Mouse (Mus musculus): ENCODE data around the gene Prdm2.

The Prdm2 gene

DNA sequence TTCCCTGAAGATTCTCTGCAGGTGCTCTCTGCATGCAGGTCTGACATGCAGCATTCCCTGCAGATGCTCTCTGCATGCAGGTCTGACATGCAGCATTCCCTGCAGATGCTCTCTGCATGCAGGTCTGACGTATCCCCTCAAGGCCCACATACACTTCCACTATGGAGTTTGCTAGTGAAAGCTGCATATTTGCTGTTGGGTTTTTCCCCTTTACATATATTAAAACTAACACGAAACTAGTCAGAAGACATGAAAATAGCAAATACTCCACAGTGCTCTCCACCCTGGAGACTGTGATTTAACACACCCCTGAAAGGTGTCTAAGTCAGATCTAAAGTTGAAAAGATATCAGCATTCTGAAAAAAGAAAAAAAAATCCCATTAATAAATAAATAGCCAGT lies 2.8 kb downstream of the Prdm2 start:
- DNase-seq: no peak

DNA sequence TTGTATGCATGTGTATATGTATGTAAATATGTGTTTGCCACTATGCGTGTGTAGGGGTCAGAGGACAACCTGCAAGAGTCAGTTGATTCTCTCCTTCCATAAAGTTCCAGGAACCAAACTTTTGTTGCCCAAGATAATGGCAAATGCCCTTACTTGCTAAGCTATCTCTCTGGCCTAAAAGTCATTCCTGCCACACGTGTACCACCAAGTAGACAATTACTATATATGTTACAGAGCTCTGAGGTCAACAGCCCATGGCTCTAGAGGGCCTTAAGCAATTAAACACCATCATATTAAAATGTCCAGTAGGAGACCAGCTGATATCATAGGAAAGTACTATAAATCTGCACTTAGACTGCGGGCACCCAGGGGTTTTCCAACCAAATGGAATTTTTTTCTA lies 10.1 kb downstream of the Prdm2 start:
- no peak for DNase-seq

DNA sequence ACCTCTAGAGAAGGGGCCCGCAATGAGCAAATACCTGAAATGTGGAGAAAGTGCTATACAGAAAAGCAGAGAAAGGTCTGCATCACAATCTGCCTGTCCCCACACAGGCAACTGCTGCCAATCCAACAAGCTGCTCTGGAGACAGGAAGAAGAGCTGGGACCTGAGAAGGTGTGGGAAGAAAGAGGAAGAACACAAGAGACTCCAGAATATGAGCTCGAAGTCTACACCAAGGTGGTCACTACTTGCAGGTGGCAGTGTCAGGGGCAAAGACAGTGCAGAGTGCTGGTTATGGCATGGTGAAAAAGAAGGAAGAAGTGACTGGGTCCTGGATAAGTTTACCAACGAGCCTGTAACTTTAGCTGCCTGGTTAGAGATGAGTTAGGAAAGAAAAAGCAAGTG lies 14.4 kb downstream of the Prdm2 start:
- DNase-seq: no peak

DNA sequence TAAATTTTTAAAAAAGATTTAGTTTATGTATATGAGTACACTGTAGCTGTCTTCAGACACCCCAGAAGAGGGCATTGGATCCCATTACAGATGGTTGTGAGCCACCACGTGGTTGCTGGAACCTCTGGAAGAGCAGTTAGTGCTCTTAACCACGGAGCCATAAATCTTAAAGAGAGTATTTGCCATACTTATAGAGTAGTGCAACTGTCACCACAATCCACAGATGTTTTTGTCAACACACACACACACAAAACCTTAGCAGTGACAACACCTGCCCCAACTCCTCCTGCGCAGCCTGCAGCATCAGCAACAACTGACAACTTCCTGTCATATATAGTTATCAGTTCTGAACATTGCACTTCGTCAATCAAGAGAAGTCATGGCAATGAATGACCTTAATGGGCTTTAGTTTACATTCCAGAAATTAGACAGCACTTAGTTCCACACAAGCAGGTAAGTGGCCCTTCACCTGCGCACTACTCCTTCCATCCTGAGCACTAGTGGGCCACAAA lies 14.9 kb downstream of the Prdm2 start:
- no peak for DNase-seq

DNA sequence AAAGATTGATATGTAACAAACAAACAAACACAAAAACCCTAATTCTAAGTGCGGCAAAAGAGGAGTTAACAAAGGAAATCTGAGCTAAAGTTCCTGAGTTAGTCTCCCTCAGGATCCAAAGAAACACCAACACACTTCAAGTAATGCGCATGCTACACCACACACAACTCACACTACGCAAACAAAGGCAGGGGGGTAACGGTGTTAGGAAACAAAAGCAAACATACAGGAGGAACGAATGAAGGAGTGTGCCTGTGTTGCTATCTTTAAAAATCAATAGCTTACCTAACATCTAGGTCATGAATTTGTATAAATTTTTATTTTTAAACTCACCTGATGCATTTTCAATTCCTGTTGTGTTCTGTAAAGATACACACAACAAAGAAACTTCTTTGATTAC lies 18.5 kb downstream of the Prdm2 start:
- no peak for DNase-seq

DNA sequence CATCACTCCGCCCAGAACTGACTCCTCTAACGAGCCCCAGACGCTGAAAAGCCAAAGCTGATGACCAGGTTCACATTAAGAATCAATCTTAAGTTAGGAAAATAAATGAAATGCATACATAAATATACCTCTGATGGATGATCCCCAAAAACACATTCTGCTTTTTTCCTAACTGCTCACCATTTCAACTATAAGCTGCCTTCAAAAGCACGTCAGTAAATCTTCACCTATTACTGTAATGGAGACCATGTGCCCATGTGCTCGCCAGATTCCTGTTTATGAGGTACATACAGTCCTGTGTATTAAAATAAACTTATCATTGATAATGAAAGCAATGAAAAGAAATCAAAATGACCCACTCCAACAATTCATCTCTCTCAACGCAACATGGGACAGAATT lies 19.6 kb downstream of the Prdm2 start:
- no peak for DNase-seq

DNA sequence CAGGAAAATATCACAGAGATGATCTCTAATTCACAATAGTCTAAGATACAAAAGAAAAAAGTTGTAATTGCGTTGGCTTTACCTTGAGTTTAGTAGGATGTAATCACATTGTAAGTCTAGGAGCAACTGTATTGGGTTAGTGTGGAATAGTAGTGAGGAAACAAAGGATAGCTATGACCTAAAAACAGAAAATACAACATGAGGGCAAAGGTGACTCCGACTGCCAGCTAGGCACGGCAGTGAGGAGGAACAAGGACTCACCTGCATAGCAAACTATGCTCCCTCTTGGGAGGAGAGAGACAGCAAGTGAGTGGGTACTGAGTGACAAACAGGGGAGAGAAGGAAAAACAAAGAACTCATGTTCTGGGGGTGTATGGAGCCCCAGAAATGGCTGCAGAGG lies 21.0 kb downstream of the Prdm2 start:
- DNase-seq: no peak

DNA sequence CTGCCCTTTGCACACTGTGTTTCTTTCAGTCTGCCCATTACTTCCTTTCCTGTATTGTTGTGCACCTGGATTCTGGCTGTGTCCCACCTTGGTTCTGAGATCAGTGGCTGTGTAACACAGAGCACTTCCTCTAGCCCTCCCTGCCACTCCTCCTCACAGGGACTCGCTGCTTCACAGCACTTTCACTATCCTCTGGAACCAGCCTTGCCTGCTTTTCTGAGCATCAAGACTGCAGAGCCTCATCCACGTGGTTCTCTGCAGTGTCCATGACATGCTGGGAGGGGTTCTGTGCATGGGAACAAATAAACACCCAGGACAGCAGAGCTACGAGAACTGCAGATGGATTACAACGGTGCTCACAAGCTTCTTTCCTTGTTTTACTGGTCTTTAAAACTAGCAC lies 22.1 kb downstream of the Prdm2 start:
- DNase-seq: no peak

DNA sequence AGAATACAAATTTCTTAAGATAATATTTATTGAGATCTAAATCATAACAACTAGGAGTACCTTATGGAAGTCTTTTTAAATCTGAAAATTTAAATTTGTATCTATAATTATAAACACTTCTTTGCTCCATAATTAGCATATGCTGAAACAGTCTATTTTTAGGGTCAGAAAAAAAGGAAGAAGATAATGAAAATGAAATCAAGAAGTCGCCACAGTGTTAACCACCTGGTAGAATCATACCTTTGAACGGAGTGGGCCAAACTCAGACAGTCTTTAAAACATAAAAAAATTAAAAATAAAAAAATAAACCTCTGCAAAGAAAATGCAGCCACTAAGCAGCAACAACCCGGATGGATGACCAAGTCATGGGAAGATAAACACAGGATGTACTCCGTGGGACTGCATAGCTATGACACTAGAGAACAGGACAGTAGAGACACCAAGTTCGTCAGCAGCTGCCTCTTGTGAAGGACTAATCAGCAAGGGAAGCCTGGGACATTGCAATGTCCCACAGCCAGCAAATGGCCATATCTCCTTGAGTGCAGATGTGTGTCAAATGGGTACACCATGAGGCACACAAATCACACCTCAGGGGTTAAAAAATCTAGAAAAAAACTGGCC lies 24.1 kb downstream of the Prdm2 start:
- DNase-seq: no peak

DNA sequence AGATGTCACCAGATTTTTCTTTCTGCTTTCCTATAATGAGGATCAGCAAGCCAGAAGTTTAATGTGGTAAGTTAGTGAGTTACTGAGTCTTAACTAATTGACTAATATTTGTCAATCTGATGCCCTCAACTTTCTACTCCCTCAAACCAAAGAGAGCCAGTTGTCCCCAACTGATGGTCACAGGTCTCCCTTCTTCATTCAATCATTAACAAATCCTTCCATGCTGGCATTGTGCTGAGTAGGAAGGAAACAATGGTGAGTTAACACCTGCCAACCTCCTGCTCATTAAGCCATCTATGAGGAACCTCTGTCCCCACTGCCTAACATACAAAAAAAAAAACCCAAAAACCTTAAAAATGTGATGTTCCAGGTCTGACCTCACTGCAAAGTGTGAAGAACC lies 26.7 kb downstream of the Prdm2 start:
- no peak for DNase-seq

DNA sequence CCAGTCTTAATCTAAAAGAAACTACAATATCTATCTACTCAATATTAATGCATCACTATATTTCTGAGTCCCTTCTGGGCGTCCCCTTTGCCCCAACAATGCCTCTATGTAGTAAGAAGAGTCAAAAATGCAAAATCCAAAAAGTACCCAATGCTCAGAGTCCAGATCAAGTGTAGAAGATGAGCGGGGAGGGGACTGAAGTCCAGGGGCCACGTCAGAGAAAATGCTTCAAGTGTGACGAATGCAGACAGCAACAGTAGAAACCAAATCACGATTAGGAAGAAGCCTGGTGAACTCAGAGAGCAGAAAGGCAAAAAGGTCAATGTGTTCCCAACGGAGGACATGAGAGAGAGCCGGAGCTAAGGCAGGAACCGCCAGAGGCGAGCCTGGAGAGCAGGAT lies 27.3 kb downstream of the Prdm2 start:
- no peak for DNase-seq

DNA sequence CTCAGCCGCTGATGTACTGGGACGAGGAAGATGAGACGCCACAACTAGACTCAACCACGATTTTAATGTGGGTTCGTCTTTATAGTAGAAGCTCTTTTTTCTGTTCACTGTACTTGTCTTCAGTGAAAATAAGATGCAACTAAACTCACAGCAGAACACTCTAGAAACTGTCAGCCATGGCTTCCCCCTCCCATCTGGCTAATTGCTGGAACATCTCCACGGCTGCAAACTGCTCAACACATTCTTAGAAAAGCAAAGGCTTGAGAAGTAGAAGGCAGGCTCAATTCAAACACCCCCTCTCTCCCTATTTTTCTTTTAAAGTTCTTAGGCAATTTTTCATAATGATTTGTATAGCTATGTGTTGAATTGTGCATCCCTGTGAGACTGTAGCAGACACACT lies 29.7 kb downstream of the Prdm2 start:
- DNase-seq: no peak

DNA sequence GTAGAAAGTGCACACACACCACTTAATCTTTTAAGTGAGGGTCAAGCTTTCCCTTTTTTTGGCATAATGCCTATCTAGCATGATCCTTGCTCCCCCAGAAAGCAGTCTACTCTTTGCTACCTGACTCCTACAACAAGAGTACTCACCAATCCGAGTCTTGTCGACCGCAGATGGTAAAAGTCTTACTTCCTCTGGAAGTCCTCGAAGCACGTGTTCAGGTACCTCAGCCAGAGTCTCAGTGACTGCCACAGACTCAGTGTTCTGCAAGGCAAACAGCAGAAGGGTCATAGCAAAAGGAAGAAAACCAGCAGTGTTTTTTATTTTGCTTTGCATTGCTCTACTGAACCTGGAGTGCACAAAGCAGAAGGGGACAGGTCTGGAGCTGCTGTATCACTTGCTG lies 32.1 kb downstream of the Prdm2 start:
- no peak for DNase-seq

DNA sequence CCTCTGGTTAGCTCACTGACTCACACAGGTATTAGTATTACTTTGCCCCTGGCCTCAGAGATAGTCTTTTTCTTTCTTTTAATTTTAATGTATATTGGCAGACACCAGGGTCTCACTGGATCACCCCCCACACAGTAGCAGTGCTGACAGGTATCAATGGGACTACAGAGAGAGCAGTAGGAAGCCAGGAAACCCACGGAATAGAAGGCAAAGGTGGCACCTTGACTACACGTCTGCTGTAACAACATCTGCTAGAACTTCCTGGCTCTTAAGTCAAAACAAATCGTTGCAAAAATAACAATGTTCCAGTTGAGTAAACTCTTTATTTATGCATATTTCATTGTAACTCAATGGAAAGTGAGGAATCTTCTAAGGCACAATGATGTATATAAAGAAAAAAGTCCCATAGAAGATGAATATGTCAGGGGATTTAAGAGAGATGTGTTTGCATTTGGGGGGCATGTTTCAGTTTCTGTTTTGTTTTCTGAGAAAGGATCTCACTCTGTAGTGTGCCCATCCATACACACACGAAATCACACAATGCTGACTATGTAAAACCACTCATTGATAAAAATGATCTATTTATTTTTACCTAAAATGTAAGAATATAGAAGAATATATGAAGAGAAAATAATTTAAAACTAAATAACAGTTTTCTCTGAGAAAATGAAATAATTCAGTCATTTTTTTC lies 41.0 kb downstream of the Prdm2 start:
- no peak for DNase-seq

DNA sequence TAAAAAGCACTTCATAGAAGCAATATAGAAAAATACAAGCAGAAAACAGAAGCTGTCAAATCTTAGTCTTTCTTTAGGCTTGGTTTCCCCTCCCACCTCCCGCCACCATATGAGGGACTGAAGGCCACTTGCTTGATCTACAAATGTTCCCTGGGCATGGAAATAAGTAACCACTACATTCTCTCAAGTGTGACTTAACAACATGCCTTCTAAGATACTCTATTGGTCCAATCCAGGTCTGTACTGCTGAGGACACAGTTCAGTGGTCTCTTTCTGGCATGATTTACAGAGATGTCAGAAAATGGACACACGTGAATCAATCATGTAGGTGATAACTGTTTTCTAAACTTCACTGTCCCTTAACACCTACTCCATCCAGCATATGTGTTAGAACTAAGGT lies 42.5 kb downstream of the Prdm2 start:
- no peak for DNase-seq

DNA sequence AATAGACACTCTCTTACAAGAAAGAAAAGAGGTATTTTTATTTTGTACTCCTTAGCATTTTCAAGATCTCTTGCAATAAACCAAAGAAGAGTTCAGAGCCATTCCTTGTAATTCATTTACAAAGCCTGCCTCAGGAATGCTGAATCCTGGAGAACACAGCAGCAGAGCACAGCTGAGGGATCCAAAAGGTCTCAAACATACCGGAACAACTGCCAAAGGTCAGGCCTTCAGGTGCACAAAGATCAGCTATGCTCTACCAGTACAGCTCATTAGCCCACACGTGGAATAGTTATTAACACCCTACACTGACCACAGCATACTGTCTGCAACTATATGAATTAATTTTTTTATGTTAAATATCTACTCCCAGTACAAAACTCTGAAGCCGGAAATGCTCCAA lies 44.7 kb downstream of the Prdm2 start:
- no peak for DNase-seq

DNA sequence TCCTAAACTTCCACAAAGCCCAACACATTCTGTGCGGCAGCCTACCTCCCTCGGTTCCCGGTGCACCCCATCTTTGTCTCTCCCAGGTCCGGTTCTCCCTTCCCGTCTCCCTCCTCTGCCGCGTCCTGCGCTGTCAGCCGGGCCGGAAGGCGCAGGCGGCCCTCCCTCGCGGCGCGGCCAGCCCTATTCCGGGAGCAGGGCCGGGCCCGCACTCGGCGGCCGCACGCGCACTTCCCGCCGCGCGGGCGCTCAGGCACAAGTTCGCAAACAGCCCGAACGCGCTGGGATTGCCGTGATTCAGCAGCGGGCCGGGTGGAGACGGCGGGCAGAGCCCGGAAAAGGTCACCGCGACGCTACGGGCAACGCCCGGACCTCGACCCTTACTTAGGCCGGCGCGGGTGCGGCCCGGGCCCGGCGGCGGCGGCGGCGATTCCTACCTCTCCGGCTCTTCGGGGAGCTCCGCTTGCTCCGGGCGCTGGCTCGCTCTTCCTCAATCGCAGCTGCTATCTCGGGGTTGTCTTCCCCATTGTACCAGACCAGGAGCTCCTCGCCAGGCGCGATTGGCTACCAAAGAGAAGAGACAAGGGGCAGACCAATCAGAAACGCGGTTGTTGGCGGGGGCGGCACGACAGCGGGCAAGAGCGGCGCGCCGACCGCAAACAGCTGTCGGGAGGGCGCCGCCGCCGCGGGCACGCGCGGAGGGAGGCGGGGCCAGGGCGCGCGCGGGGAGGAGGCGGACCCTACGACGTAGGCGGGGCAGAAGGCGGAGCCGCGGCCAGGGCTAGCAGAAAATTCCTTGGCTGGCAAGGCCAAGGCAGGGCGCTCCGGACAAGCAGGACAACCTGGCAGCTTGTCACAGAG lies 50.9 kb downstream of the Prdm2 start:
- peak; percentile 98 to 99 for DNase-seq

DNA sequence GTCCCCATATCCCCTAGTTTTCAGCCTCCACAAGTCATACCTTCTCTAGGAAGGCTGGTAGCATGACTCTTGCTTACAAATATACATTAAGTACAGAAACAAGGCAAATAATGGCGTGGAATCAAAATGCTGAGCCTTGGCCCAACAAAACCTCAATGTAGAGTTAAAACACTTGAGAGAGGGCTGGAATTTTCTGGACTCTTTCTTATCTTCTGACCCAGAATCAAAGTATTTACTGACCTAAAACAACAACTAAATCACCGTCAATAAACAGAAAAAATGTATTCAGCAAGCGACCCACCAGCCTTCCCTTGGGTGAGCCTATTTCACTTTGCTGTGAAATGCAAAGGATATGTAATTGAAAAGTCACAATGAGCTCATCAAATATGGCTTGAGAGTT lies 52.0 kb downstream of the Prdm2 start:
- DNase-seq: no peak

DNA sequence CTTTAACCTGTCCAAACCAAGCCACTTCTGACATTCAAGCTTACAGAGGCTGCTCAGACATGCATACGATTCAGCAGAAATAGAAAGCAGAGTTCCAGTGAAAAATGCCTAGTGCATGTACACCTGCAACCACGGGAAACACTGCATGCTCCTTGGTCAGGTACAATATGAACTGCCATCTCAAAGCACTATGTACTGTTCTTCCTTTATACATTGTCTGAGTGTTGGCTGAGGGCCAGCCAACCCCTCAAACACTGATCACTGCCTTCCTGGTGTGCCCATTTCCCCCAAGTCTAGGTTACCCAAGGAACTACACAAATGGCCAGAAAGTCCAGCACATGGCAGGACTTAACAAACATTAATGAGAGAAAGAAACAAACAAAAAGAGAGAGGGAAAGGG lies 53.5 kb downstream of the Prdm2 start:
- no peak for DNase-seq

DNA sequence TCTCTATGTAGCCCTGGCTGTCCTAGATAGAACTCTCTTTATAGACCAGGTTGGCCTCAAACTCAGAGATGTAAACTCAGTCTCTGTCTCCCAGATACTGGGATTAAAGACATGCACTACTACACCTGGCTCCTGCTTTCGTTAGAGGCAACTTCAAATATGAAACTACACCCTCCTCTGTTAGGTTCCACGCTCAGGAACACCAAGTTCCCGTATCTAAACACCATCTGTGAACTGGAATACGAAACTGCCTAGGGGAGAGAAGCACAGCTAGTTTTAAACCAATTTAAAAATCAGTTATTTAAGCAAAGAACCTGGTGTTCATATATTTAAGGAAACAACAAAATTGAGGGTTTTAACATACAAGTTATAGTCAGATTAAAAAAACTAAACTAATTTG lies 56.9 kb downstream of the Prdm2 start:
- no peak for DNase-seq

DNA sequence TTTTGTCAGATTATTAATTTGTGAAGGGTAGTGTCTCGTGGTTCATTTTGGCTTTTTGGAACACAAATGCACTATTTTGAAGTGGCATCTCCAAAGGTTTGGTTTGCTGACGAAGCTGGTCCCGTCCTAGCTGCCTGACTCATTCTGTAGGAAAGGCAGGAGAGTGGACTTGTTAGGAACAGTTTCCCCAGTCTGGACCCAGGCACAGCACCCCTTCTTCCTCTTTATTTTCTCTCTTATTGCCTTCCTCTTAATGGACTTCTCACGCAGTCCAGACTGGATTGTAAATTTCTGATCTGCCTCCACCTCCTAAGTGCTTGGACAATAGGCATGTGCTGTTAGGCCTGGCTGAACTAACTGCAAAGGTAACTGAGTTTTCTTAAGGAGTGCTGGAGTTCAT lies 57.8 kb downstream of the Prdm2 start:
- DNase-seq: no peak

DNA sequence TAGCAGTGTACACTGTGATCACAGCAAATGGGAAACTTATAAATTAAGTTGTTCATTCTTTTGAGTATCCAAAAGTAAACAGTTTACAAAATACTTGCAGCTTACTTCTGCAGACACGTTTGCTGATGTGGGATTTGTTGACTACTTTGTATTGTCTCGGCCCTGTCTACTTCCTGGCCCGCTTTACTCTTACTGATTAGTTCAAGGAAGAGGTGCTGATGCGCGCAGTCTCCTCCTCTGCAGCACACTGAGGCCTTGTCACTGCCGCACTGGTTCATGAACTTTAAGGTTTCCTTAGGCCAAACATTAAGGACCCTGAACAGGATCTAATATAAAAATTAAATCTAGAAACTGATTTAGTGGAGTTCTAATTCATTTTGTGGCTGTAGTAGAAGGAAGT lies 58.2 kb downstream of the Prdm2 start:
- DNase-seq: no peak

DNA sequence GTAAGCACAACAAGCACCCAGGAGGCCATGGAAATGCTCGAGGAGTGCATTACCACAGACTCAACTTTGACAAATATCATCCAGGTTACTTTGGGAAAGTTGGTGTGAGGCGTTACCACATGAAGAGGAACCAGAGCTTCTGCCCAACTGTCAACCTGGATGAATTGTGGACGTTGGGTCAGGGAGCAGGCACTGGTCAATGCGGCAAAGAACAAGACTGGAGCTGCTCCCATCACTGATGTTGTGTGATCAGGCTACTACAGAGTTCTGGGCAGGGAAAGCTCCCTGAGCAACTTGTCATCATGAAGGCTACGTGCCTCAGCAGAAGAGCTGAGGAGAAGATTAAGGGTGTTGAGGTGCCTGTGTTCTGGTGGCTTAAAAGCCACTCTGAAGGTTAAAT lies 60.2 kb downstream of the Prdm2 start:
- DNase-seq: no peak

DNA sequence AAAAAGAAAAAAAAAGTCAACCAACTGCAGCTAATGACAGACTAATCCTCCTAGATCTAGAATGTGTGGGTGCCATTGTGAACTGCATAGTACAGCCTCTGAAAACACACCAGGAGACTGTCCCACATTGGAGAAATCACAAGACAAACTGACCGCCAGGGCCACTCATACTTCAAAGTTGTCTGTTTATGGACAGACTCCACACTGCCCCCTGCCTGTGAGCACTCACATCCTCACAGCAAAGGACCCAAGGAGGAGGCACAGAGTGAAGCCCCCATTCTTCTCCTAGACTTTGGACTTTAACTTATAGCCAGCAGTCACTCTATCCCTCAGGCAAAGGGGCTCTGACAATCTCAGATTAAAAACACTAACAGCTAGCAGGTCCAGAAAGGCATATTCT lies 61.5 kb downstream of the Prdm2 start:
- no peak for DNase-seq

Measured in thymus, adult 18-20 months (tissue).